Mouse (Mus musculus): Measurements from ENCODE around the gene Olfr749. TPM values are rescaled to one million over a fixed set of nuclear protein-coding genes. Genes with fewer than 3 reads are reported as not detected.
A peak's percentile ranks its signal among the peaks of the same experiment; 100 is the strongest.

Olfr749 gene
- polyA plus RNA-seq (2012; rRNA removed) = not detected in 2 replicates

GRCm38 (mm10) chr14:50744994-50745393 lies at the start of gene Olfr749:
TSS of gene Olfr749 (minus strand) at chr14:50745094.
- no peak within 1 kb of the TSS for H3K27ac ChIP-seq (ENCODE audit: control insufficient read depth, insufficient read depth, low read length)
- H3K27me3 ChIP-seq (ENCODE audit: control insufficient read depth, insufficient read depth, low read length) = no peaks in the 10 kb centered on the region
- H3K36me3 ChIP-seq (ENCODE audit: control insufficient read depth, insufficient read depth, low read length) = no peaks in the 10 kb centered on the region
- no peaks in the 10 kb centered on the region for H3K4me1 ChIP-seq (replicated peaks; ENCODE audit: control insufficient read depth, insufficient read depth, low read length)
- no peak for DNase-seq
- no peak for TF ChIP-seq CTCF (IDR thresholded peaks at IDR 0.05; ENCODE audit: borderline replicate concordance, control insufficient read depth, extremely low read depth, insufficient read depth, low read length, poor library complexity)
- TF ChIP-seq POLR2A (IDR thresholded peaks at IDR 0.05; ENCODE audit: control insufficient read depth, extremely low read depth, insufficient read depth, low read length, poor library complexity) = no peak
- H3K4me3 ChIP-seq (ENCODE audit: control insufficient read depth, insufficient read depth, low read length) = no peak within 1 kb of the TSS

DNA sequence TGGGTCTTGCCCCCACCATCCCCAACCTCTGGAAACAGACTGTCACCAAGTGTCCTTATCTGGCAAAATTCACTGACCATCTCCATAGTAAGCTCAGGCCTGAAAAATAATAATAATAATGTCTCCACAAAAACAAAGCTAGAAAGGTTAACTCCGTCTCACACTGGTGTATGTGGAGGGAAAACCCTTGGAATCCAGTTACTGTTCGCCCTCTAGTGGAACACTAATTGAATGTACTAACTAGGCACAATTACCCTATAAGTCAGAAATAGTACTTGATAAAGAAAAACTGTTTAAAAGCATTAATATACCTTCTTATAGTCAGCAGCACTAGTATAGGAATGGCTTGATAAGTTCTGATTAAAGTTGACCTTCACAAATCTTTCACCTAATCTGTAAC lies 43.3 kb upstream of the Olfr749 start:
- no peaks in the 10 kb centered on the region for H3K27me3 ChIP-seq (ENCODE audit: control insufficient read depth, insufficient read depth, low read length)
- no peaks in the 10 kb centered on the region for H3K36me3 ChIP-seq (ENCODE audit: control insufficient read depth, insufficient read depth, low read length)
- no peaks in the 10 kb centered on the region for H3K4me1 ChIP-seq (replicated peaks; ENCODE audit: control insufficient read depth, insufficient read depth, low read length)
- TF ChIP-seq CTCF (IDR thresholded peaks at IDR 0.05; ENCODE audit: borderline replicate concordance, control insufficient read depth, extremely low read depth, insufficient read depth, low read length, poor library complexity) (no peak), POLR2A (IDR thresholded peaks at IDR 0.05; ENCODE audit: control insufficient read depth, extremely low read depth, insufficient read depth, low read length, poor library complexity) (no peak)
- no peak overlapping the region for H3K4me3 ChIP-seq (ENCODE audit: control insufficient read depth, insufficient read depth, low read length)
- no peak for DNase-seq
- WGBS = 19% methylated on average over 2 of the region's 2 CpGs
- no peak overlapping the region for H3K27ac ChIP-seq (ENCODE audit: control insufficient read depth, insufficient read depth, low read length)

GRCm38 (mm10) chr14:50785251-50785637 lies 40.4 kb upstream of the Olfr749 start, which contains the start of gene Ttc5:
TSS of gene Ttc5 (minus strand) at chr14:50785519.
- peak; percentile 93 for DNase-seq
- TF ChIP-seq POLR2A (IDR thresholded peaks at IDR 0.05; ENCODE audit: control insufficient read depth, extremely low read depth, insufficient read depth, low read length, poor library complexity) (no peak), CTCF (IDR thresholded peaks at IDR 0.05; ENCODE audit: borderline replicate concordance, control insufficient read depth, extremely low read depth, insufficient read depth, low read length, poor library complexity) (peak; percentile 86)
- Histone ChIP-seq H3K4me3 (ENCODE audit: control insufficient read depth, insufficient read depth, low read length) (peak within 1 kb of the TSS; percentile 77), H3K27ac (ENCODE audit: control insufficient read depth, insufficient read depth, low read length) (peak within 1 kb of the TSS; percentile 70), H3K4me1 (replicated peaks; ENCODE audit: control insufficient read depth, insufficient read depth, low read length) (no peaks in the 10 kb centered on the region), H3K27me3 (ENCODE audit: control insufficient read depth, insufficient read depth, low read length) (no peaks in the 10 kb centered on the region), H3K36me3 (ENCODE audit: control insufficient read depth, insufficient read depth, low read length) (peaks cover 12% of the 10 kb centered on the region)
- 1% methylated on average over 21 of the region's 21 CpGs for WGBS

GRCm38 (mm10) chr14:50784391-50785250 lies 39.7 kb upstream of the Olfr749 start:
- Histone ChIP-seq H3K4me1 (replicated peaks; ENCODE audit: control insufficient read depth, insufficient read depth, low read length) (no peaks in the 10 kb centered on the region), H3K36me3 (ENCODE audit: control insufficient read depth, insufficient read depth, low read length) (peaks cover 12% of the 10 kb centered on the region), H3K4me3 (ENCODE audit: control insufficient read depth, insufficient read depth, low read length) (peak overlapping the region; percentile 77), H3K27ac (ENCODE audit: control insufficient read depth, insufficient read depth, low read length) (peak overlapping the region; percentile 70), H3K27me3 (ENCODE audit: control insufficient read depth, insufficient read depth, low read length) (no peaks in the 10 kb centered on the region)
- no peak for TF ChIP-seq CTCF (IDR thresholded peaks at IDR 0.05; ENCODE audit: borderline replicate concordance, control insufficient read depth, extremely low read depth, insufficient read depth, low read length, poor library complexity)
- no peak for TF ChIP-seq POLR2A (IDR thresholded peaks at IDR 0.05; ENCODE audit: control insufficient read depth, extremely low read depth, insufficient read depth, low read length, poor library complexity)
- DNase-seq = no peak
- WGBS = 12% methylated on average over 16 of the region's 16 CpGs

DNA sequence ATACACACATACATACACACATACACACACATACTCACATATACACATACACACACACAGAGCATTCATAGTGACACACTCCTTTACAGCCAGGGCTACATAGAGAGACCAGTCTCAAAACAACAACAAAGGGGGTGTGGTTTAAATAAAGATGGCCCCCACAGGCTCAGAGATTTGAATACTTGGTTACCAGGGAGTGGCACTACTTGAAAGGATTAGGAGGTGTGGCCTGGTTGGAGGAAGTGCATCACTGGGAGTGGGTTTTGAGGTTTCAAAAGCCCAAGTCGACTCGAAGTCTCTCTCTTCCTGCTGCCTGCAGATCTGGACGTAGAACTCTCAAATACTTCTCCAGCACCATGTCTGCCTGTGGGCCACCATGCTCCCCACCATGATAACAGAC lies 37.3 kb upstream of the Olfr749 start:
- no peaks in the 10 kb centered on the region for H3K27me3 ChIP-seq (ENCODE audit: control insufficient read depth, insufficient read depth, low read length)
- H3K4me1 ChIP-seq (replicated peaks; ENCODE audit: control insufficient read depth, insufficient read depth, low read length) = no peaks in the 10 kb centered on the region
- peaks cover 17% of the 10 kb centered on the region for H3K36me3 ChIP-seq (ENCODE audit: control insufficient read depth, insufficient read depth, low read length)
- 81% methylated on average over 3 of the region's 3 CpGs for WGBS
- no peak for DNase-seq
- H3K4me3 ChIP-seq (ENCODE audit: control insufficient read depth, insufficient read depth, low read length) = no peak overlapping the region
- TF ChIP-seq POLR2A (IDR thresholded peaks at IDR 0.05; ENCODE audit: control insufficient read depth, extremely low read depth, insufficient read depth, low read length, poor library complexity) = no peak
- no peak for TF ChIP-seq CTCF (IDR thresholded peaks at IDR 0.05; ENCODE audit: borderline replicate concordance, control insufficient read depth, extremely low read depth, insufficient read depth, low read length, poor library complexity)
- H3K27ac ChIP-seq (ENCODE audit: control insufficient read depth, insufficient read depth, low read length) = no peak overlapping the region

- WGBS = 92% methylated on average over 2 of the region's 2 CpGs
- Histone ChIP-seq H3K36me3 (ENCODE audit: control insufficient read depth, insufficient read depth, low read length) (peaks cover 70% of the 10 kb centered on the region), H3K27ac (ENCODE audit: control insufficient read depth, insufficient read depth, low read length) (no peak overlapping the region), H3K4me1 (replicated peaks; ENCODE audit: control insufficient read depth, insufficient read depth, low read length) (no peaks in the 10 kb centered on the region), H3K4me3 (ENCODE audit: control insufficient read depth, insufficient read depth, low read length) (no peak overlapping the region), H3K27me3 (ENCODE audit: control insufficient read depth, insufficient read depth, low read length) (no peaks in the 10 kb centered on the region)
- TF ChIP-seq POLR2A (IDR thresholded peaks at IDR 0.05; ENCODE audit: control insufficient read depth, extremely low read depth, insufficient read depth, low read length, poor library complexity) (no peak), CTCF (IDR thresholded peaks at IDR 0.05; ENCODE audit: borderline replicate concordance, control insufficient read depth, extremely low read depth, insufficient read depth, low read length, poor library complexity) (no peak)
- peak; percentile 24 for DNase-seq
These were observed 26.4 kb upstream of the Olfr749 start for GRCm38 (mm10) chr14:50771342-50771741.

Measured in thymus, adult 2 months (tissue).